Mouse (Mus musculus) liver, adult 2 months (tissue): ENCODE measurements around the gene Mog.

Experiments used
- CTCF ChIP-seq: fragments of 200-500 bp; IDR thresholded peaks from 2 replicates; pipeline ENCODE4 v1.5.1; 2011; ENCODE audit warnings: low read depth, low read length, control low read depth
- POLR2A ChIP-seq: fragments of 200-500 bp; IDR thresholded peaks from 2 replicates; pipeline ENCODE4 v1.6.1; 2011; ENCODE audit warnings: low read length, control low read depth; ENCODE audit not compliant: insufficient read depth; ENCODE audit errors: extremely low read depth

DNA sequence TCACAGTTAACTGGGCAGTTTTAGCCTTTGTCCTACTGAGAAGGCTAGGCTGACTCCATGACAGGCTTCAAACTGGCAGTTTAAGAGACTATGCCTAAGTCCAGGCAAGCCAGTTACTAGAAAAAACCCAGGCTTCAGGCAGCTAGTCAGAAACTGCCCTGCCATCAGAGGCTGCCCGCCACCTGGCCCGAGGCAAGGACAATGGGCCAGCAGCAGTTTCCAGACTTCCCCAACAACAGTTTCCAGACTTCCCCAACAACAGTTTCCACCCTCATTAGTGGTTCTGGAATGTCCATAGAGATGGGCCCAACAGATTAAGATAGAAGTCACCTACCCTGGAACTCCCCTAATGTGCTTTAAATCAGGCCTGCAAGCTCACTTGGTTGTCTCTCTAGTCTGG lies 3.2 kb upstream of the Mog start:
- TF ChIP-seq CTCF (no peak), POLR2A (no peak)
